10 mouse cellular contexts compared by ENCODE assay signal in the genomic region with DNA sequence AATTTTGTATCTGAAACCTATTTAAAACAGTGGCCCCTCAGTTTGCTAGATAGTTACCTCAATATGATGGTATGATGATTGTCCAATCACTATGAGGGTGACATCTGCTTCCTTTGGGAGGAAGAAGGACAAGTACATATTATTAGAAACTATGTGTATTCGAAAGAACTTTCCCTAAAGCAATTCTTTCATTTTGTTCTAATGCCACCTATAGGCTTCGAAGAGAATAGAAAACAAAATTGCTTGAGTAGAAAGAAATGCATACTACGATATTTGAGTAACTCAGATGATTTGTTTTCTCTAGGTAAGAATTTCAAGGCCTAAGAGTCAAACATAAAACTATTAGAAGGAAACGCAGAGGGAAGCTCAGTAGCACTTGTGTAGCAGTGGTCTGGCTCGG. TPM values are rescaled to one million over a fixed set of nuclear protein-coding genes. Genes with fewer than 3 reads are reported as not detected.
DNase-seq lines count a peak whose midpoint lies in the region; ATAC-seq and TF ChIP-seq lines count a peak whose summit lies in the region.
"Had no signal": no experiment of that assay in that cellular context is flagged by ENCODE, and none has a peak within 500 bp of the region (broad histone marks: within the 10 kb centered on the region; RNA-seq: fewer than 3 reads in every experiment).

No protein-coding gene starts in this region.

- WGBS in heart, embryonic 14.5 days: 55% methylated on average over 5 of the region's 5 CpGs
- 45% methylated on average over 5 of the region's 5 CpGs for WGBS in lung, embryonic 14.5 days
- WGBS in lung, adult 2 months: 28% methylated on average over 5 of the region's 5 CpGs
- 23% methylated on average over 5 of the region's 5 CpGs for WGBS in liver, embryonic 14.5 days (ENCODE audit: insufficient replicate concordance)
- 75% methylated on average over 5 of the region's 5 CpGs for WGBS in neural tube, embryonic 15.5 days

- no peak overlapping the region for H3K9ac ChIP-seq in heart, embryonic 14.5 days (ENCODE audit: low read length)
- no peak overlapping the region for H3K9ac ChIP-seq in lung, embryonic 14.5 days
- no peak overlapping the region for H3K9ac ChIP-seq in MEL (ENCODE audit: control insufficient read depth, low read depth, low read length, poor library complexity, severe bottlenecking)
- no peak overlapping the region; the same call in 1 of the 2 replicates for H3K9ac ChIP-seq in liver, embryonic 14.5 days (replicated peaks)
- H3K9ac ChIP-seq in neural tube, embryonic 15.5 days (replicated peaks): no peak overlapping the region

- H3K4me1 ChIP-seq in heart, embryonic 14.5 days (ENCODE audit: control insufficient read depth in 2 of 2, insufficient read depth in 2 of 2, low read length in 2 of 2): peaks cover 13 to 24% of the 10 kb centered on the region in 2 experiments
- peaks cover 7% of the 10 kb centered on the region; the same call in 1 of the 2 replicates for H3K4me1 ChIP-seq in lung, embryonic 14.5 days (ENCODE audit: insufficient read depth)
- H3K4me1 ChIP-seq in lung, adult 2 months (ENCODE audit: control insufficient read depth, insufficient read depth, low read length): peaks cover 16% of the 10 kb centered on the region
- H3K4me1 ChIP-seq in MEL (ENCODE audit: control insufficient read depth in 1 of 2, insufficient read depth in 2 of 2, low read length in 2 of 2): 0 out of 4 replicates have a peak, but pooled peaks cover 0 to 3% of the 10 kb centered on the region in 2 experiments
- peaks cover 15 to 31% of the 10 kb centered on the region in 2 experiments for H3K4me1 ChIP-seq in liver, embryonic 14.5 days (replicated peaks; ENCODE audit: control insufficient read depth in 2 of 2, insufficient read depth in 2 of 2, low read length in 1 of 2)
- H3K4me1 ChIP-seq in neural tube, embryonic 15.5 days: peaks cover 13% of the 10 kb centered on the region

- peaks cover 43% of the 10 kb centered on the region for H3K36me3 ChIP-seq in heart, embryonic 14.5 days (ENCODE audit: control insufficient read depth, insufficient read depth, low read length)
- peaks cover 11% of the 10 kb centered on the region; the same call in 1 of the 2 replicates for H3K36me3 ChIP-seq in lung, embryonic 14.5 days (ENCODE audit: insufficient read depth)
- peaks cover 0 to 2% of the 10 kb centered on the region in 2 experiments; a peak in 1 of 4 replicates for H3K36me3 ChIP-seq in MEL (ENCODE audit: control insufficient read depth in 1 of 2, insufficient read depth in 2 of 2, low read length in 2 of 2)
- H3K36me3 ChIP-seq in liver, embryonic 14.5 days (replicated peaks; ENCODE audit: control insufficient read depth, insufficient read depth, low read depth): peaks cover 2% of the 10 kb centered on the region; the same call in 1 of the 2 replicates
- no peaks in the 10 kb centered on the region; the same call in 1 of the 2 replicates for H3K36me3 ChIP-seq in neural tube, embryonic 15.5 days

- H3K4me3 ChIP-seq in heart, embryonic 14.5 days (ENCODE audit: control insufficient read depth in 1 of 2, insufficient read depth in 1 of 2, low read depth in 1 of 2, low read length in 2 of 2): no peak overlapping the region
- H3K4me3 ChIP-seq in lung, embryonic 14.5 days (ENCODE audit: low read depth, low read length): no peak overlapping the region
- no peak overlapping the region for H3K4me3 ChIP-seq in lung, adult 2 months (replicated peaks; ENCODE audit: extremely low read depth, low read depth, low read length)
- no peak overlapping the region for H3K4me3 ChIP-seq in MEL (ENCODE audit: control insufficient read depth in 1 of 2, insufficient read depth in 1 of 2, low read depth in 2 of 2, low read length in 2 of 2)
- H3K4me3 ChIP-seq in liver, embryonic 14.5 days (ENCODE audit: insufficient read depth in 1 of 2, low read depth in 2 of 2, low read length in 2 of 2): no peak overlapping the region
- no peak overlapping the region for H3K4me3 ChIP-seq in neural tube, embryonic 15.5 days (replicated peaks)

- H3K27ac ChIP-seq in heart, embryonic 14.5 days (replicated peaks in 1 of 2; ENCODE audit: control insufficient read depth in 1 of 2, insufficient read depth in 1 of 2, low read depth in 2 of 2, low read length in 2 of 2): 0 out of 4 replicates have a peak overlapping the region, but pooled peaks of 1 of the 2 experiments have one; percentile 98
- no peak overlapping the region for H3K27ac ChIP-seq in lung, embryonic 14.5 days (ENCODE audit: low read depth)
- H3K27ac ChIP-seq in MEL (ENCODE audit: control insufficient read depth, low read depth, low read length): no peak overlapping the region
- H3K27ac ChIP-seq in liver, embryonic 14.5 days: no peak overlapping the region
- no peak overlapping the region for H3K27ac ChIP-seq in neural tube, embryonic 15.5 days (replicated peaks)

- no peaks in the 10 kb centered on the region for H3K9me3 ChIP-seq in heart, embryonic 14.5 days (ENCODE audit: control insufficient read depth, low read length)
- H3K9me3 ChIP-seq in lung, embryonic 14.5 days (ENCODE audit: low read depth, low read length): no peaks in the 10 kb centered on the region
- no peaks in the 10 kb centered on the region for H3K9me3 ChIP-seq in MEL (replicated peaks; ENCODE audit: insufficient read depth, low read length)
- no peaks in the 10 kb centered on the region for H3K9me3 ChIP-seq in liver, embryonic 14.5 days (ENCODE audit: control insufficient read depth, low read length)
- H3K9me3 ChIP-seq in neural tube, embryonic 15.5 days (replicated peaks): no peaks in the 10 kb centered on the region

- no peaks in the 10 kb centered on the region; the same call in 1 of the 2 replicates for H3K79me2 ChIP-seq in MEL (ENCODE audit: control insufficient read depth, insufficient read depth, low read length, poor library complexity)

- TF ChIP-seq CTCF in lung, embryonic 14.5 days (IDR thresholded peaks at IDR 0.05; ENCODE audit: low read depth): peak; percentile 36
- TF ChIP-seq CTCF in lung, adult 2 months (IDR thresholded peaks at IDR 0.05; ENCODE audit: insufficient read depth, low read length): no peak
- peak in 2 of 3 experiments; percentile 15 to 62; a peak in 3 of 6 replicates for TF ChIP-seq CTCF in MEL (IDR thresholded peaks at IDR 0.05 in 2 of 3, conservative IDR thresholded peaks at IDR 0.05 in 1 of 3; ENCODE audit: control insufficient read depth in 1 of 3, insufficient read depth in 1 of 3, low read depth in 2 of 3, low read length in 3 of 3, poor library complexity in 1 of 3, severe bottlenecking in 1 of 3)
- TF ChIP-seq CTCF in liver, embryonic 14.5 days (IDR thresholded peaks at IDR 0.05; ENCODE audit: low read depth): peak; percentile 15; the same call in 1 of the 2 replicates

- H3K27me3 ChIP-seq in heart, embryonic 14.5 days (ENCODE audit: control insufficient read depth, insufficient read depth, low read length): no peaks in the 10 kb centered on the region
- no peaks in the 10 kb centered on the region for H3K27me3 ChIP-seq in lung, embryonic 14.5 days (ENCODE audit: insufficient read depth, low read length)
- H3K27me3 ChIP-seq in MEL (ENCODE audit: control insufficient read depth in 1 of 2, insufficient read depth in 2 of 2, low read length in 2 of 2): no peaks in the 10 kb centered on the region
- H3K27me3 ChIP-seq in liver, embryonic 14.5 days (ENCODE audit: control insufficient read depth, insufficient read depth, low read length): no peaks in the 10 kb centered on the region
- no peaks in the 10 kb centered on the region for H3K27me3 ChIP-seq in neural tube, embryonic 15.5 days (replicated peaks)

- TF ChIP-seq EP300 in MEL (IDR thresholded peaks at IDR 0.05; ENCODE audit: low read depth in 1 of 2, low read length in 2 of 2): no peak
- no peak for TF ChIP-seq EP300 in liver, embryonic 14.5 days (IDR thresholded peaks at IDR 0.05; ENCODE audit: low read depth)

- peak; percentile 75 for TF ChIP-seq RAD21 in MEL (IDR thresholded peaks at IDR 0.05; ENCODE audit: low read depth, low read length)

- peak overlapping the region; percentile 73 for H3K4me2 ChIP-seq in heart, embryonic 14.5 days (ENCODE audit: low read length)
- H3K4me2 ChIP-seq in lung, embryonic 14.5 days: no peak overlapping the region
- peak overlapping the region; percentile 29; the same call in 1 of the 2 replicates for H3K4me2 ChIP-seq in liver, embryonic 14.5 days (ENCODE audit: low read depth)
- no peak overlapping the region for H3K4me2 ChIP-seq in neural tube, embryonic 15.5 days

- TF ChIP-seq POLR2A in lung, adult 2 months (IDR thresholded peaks at IDR 0.05; ENCODE audit: borderline replicate concordance, extremely low read depth, low read depth, low read length): no peak
- TF ChIP-seq POLR2A in MEL (IDR thresholded peaks at IDR 0.05; ENCODE audit: control insufficient read depth in 1 of 2, insufficient read depth in 1 of 2, low read depth in 1 of 2, low read length in 2 of 2, poor library complexity in 1 of 2): no peak

- intact Hi-C loops in heart, postnatal 14 days (cut with DNase I): loop anchor here (1.0 to 5.0 kb wide), 3 partner anchors 61 to 127 kb away; no protein-coding TSS in a partner anchor

- ATAC-seq in heart, embryonic 14.5 days (ENCODE audit: insufficient number of reproducible peaks, insufficient read depth, low FRiP score, low read depth): no peak
- no peak for ATAC-seq in lung, embryonic 14.5 days (ENCODE audit: insufficient read depth)
- no peak for ATAC-seq in liver, embryonic 14.5 days (ENCODE audit: insufficient read depth)
- no peak for ATAC-seq in neural tube, embryonic 15.5 days (ENCODE audit: low FRiP score)
- ATAC-seq: intestine, embryonic 16.5 days had no signal

- no peak for DNase-seq in heart, postnatal 14 days
- DNase-seq in lung, embryonic 14.5 days: peak; percentile 55
- DNase-seq in lung, adult 2 months: no peak
- peak; percentile 42 for DNase-seq in MEL (ENCODE audit: low read depth, low spot score)
- DNase-seq in liver, embryonic 14.5 days (ENCODE audit: low read depth in 3 of 3, low spot score in 3 of 3): no peak
- no peak for DNase-seq in spleen, postnatal 10 days (ENCODE audit: low spot score in 2 of 2)
- DNase-seq: cerebellum, adult 9-10 months had no signal

RNA-seq across cellular contexts. Expression of gene Aaed1, which starts 3.5 kb away (rescaled TPM):
- polyA plus RNA-seq in heart, embryonic 14.5 days (2014; fragmentation: Nextera tagmentation; extraction: Ambion mirVana): 72.1 and 78.3 TPM in 2 replicates
- total RNA-seq in heart, postnatal 14 days (2021): 10 to 100 TPM; 51.9 to 58.6 TPM
- polyA plus RNA-seq in lung, embryonic 14.5 days (2014; fragmentation: Nextera tagmentation; extraction: Ambion mirVana): 50.1 and 51.9 TPM in 2 replicates
- polyA plus RNA-seq in lung, adult 2 months (2012; rRNA removed): 17.8 and 18.0 TPM in 2 replicates
- total RNA-seq in MEL (2012; rRNA removed): 4.2 and 4.4 TPM in 2 replicates
- 100 to 1,000 TPM in 1 of 2 experiments, 10 to 100 TPM in 1; 13.5 to 190 TPM for polyA plus RNA-seq in MEL (2012; ENCODE audit: insufficient read depth in 1 of 2, insufficient read length in 2 of 2, low read depth in 1 of 2, low replicate concordance in 2 of 2, missing spikeins in 1 of 2)
- polyA plus RNA-seq in liver, embryonic 14.5 days (2012; rRNA removed): 4.3 and 7.0 TPM in 2 replicates
- polyA plus RNA-seq in liver, embryonic 14.5 days (2014; fragmentation: Nextera tagmentation; extraction: Ambion mirVana): 14.9 and 15.0 TPM in 2 replicates
- polyA plus RNA-seq in neural tube, embryonic 15.5 days (2015; fragmentation: Nextera tagmentation; extraction: Ambion mirVana): 17.4 and 24.5 TPM in 2 replicates

RNA-seq across cellular contexts. Expression of gene Cdc14b, which starts 33.9 kb away (rescaled TPM):
- 15.7 and 21.0 TPM in 2 replicates for polyA plus RNA-seq in heart, embryonic 14.5 days (2014; fragmentation: Nextera tagmentation; extraction: Ambion mirVana)
- 1 to 10 TPM; 8.9 to 9.0 TPM for total RNA-seq in heart, postnatal 14 days (2021)
- 17.1 and 20.3 TPM in 2 replicates for polyA plus RNA-seq in lung, embryonic 14.5 days (2014; fragmentation: Nextera tagmentation; extraction: Ambion mirVana)
- 4.2 and 6.6 TPM in 2 replicates for polyA plus RNA-seq in lung, adult 2 months (2012; rRNA removed)
- total RNA-seq in MEL (2012; rRNA removed): 18.7 and 22.2 TPM in 2 replicates
- polyA plus RNA-seq in MEL (2012; ENCODE audit: insufficient read depth in 1 of 2, insufficient read length in 2 of 2, low read depth in 1 of 2, low replicate concordance in 2 of 2, missing spikeins in 1 of 2): 10 to 100 TPM in 1 of 2 experiments, not detected in 1; 28.3 TPM
- 3.4 and 4.1 TPM in 2 replicates for polyA plus RNA-seq in liver, embryonic 14.5 days (2012; rRNA removed)
- 5.6 and 8.9 TPM in 2 replicates for polyA plus RNA-seq in liver, embryonic 14.5 days (2014; fragmentation: Nextera tagmentation; extraction: Ambion mirVana)
- polyA plus RNA-seq in neural tube, embryonic 15.5 days (2015; fragmentation: Nextera tagmentation; extraction: Ambion mirVana): 2.8 and 6.1 TPM in 2 replicates

Comparison
In these comparisons a context has a peak if more than half of its experiments do, and no peak if none do; other contexts are left out.
1. DNase-seq: peak in lung, embryonic 14.5 days (single experiment) and MEL (single experiment); none in heart, postnatal 14 days (0 of 2), lung, adult 2 months (single experiment), liver, embryonic 14.5 days (0 of 3) and spleen, postnatal 10 days (0 of 2).
2. H3K4me2 ChIP-seq: peak in heart, embryonic 14.5 days (single experiment) and liver, embryonic 14.5 days (single experiment); none in lung, embryonic 14.5 days (single experiment) and neural tube, embryonic 15.5 days (single experiment).